Mouse (Mus musculus) E14TG2a.4 (cell line): ENCODE measurements around the gene Lrtm1.

Experiments
- H3K27me3 ChIP-seq: 2 replicates; pipeline ENCODE4 v1.6.1; 2014; ENCODE audit warnings: low read length, control low read depth; ENCODE audit not compliant: insufficient read depth
- H3K36me3 ChIP-seq: 2 replicates; pipeline ENCODE4 v1.6.1; 2014; ENCODE audit warnings: low read length, control low read depth; ENCODE audit not compliant: insufficient read depth
- H3K4me1 ChIP-seq: replicated peaks from 2 replicates; pipeline ENCODE4 v1.6.1; 2014; ENCODE audit warnings: low read depth, low read length, control low read depth
- H3K4me3 ChIP-seq: replicated peaks from 2 replicates; pipeline ENCODE4 v1.5.1; 2014; ENCODE audit warnings: mild to moderate bottlenecking, low read length
- H3K9me3 ChIP-seq: 2 replicates; pipeline ENCODE4 v1.6.1; 2014; ENCODE audit warnings: low read length, control low read depth
- CTCF ChIP-seq: conservative IDR thresholded peaks from 2 replicates; pipeline ENCODE4 v1.5.1; 2014; ENCODE audit warnings: low read length
- NANOG ChIP-seq: IDR thresholded peaks from 2 replicates; pipeline ENCODE4 v1.6.1; 2014; ENCODE audit warnings: borderline replicate concordance, low read length, mixed read lengths
- POU5F1 ChIP-seq: IDR thresholded peaks from 2 replicates; pipeline ENCODE4 v1.6.1; 2014; ENCODE audit warnings: low read length, borderline replicate concordance

The Lrtm1 gene

GRCm38 (mm10) chr14:29051951-29052835, 34.2 kb downstream of the Lrtm1 start:
- H3K4me3 ChIP-seq, result no peak overlapping the region
- no peak for TF ChIP-seq NANOG
- TF ChIP-seq POU5F1, result no peak
- TF ChIP-seq CTCF, result no peak
- H3K36me3 ChIP-seq, result no peaks in the 10 kb centered on the region
- no peaks in the 10 kb centered on the region for H3K27me3 ChIP-seq
- H3K9me3 ChIP-seq, result no peaks in the 10 kb centered on the region
- 0 out of 2 replicates have a peak, but pooled peaks cover 4% of the 10 kb centered on the region for H3K4me1 ChIP-seq

- Histone ChIP-seq H3K36me3 (no peaks in the 10 kb centered on the region), H3K9me3 (no peaks in the 10 kb centered on the region), H3K27me3 (no peaks in the 10 kb centered on the region), H3K4me1 (no peaks in the 10 kb centered on the region), H3K4me3 (no peak overlapping the region)
- TF ChIP-seq CTCF (no peak), POU5F1 (no peak), NANOG (no peak)
Measured at GRCm38 (mm10) chr14:29060679-29061078, 42.7 kb downstream of the Lrtm1 start.

- H3K4me1 ChIP-seq, result no peaks in the 10 kb centered on the region
- H3K27me3 ChIP-seq, result no peaks in the 10 kb centered on the region
- H3K9me3 ChIP-seq, result no peaks in the 10 kb centered on the region
- TF ChIP-seq CTCF (no peak), POU5F1 (no peak), NANOG (no peak)
- H3K4me3 ChIP-seq, result no peak overlapping the region
- no peaks in the 10 kb centered on the region for H3K36me3 ChIP-seq
Measured at GRCm38 (mm10) chr14:29061491-29061890, 43.5 kb downstream of the Lrtm1 start.

GRCm38 (mm10) chr14:29062676-29063075, 44.7 kb downstream of the Lrtm1 start:
- no peak overlapping the region for H3K4me3 ChIP-seq
- no peaks in the 10 kb centered on the region for H3K4me1 ChIP-seq
- H3K36me3 ChIP-seq, result no peaks in the 10 kb centered on the region
- TF ChIP-seq CTCF, result no peak
- TF ChIP-seq NANOG, result no peak
- no peak for TF ChIP-seq POU5F1
- no peaks in the 10 kb centered on the region for H3K9me3 ChIP-seq
- H3K27me3 ChIP-seq, result no peaks in the 10 kb centered on the region

GRCm38 (mm10) chr14:29073747-29074146, 55.7 kb downstream of the Lrtm1 start:
- no peak for TF ChIP-seq CTCF
- no peak for TF ChIP-seq POU5F1
- TF ChIP-seq NANOG, result no peak
- Histone ChIP-seq H3K27me3 (no peaks in the 10 kb centered on the region), H3K36me3 (no peaks in the 10 kb centered on the region), H3K9me3 (no peaks in the 10 kb centered on the region; the same call in 1 of the 2 replicates), H3K4me1 (no peaks in the 10 kb centered on the region), H3K4me3 (no peak overlapping the region)

GRCm38 (mm10) chr14:29077418-29077817, 59.4 kb downstream of the Lrtm1 start:
- H3K36me3 ChIP-seq, result no peaks in the 10 kb centered on the region
- TF ChIP-seq CTCF, result no peak
- TF ChIP-seq POU5F1, result no peak
- no peak for TF ChIP-seq NANOG
- H3K4me1 ChIP-seq, result no peaks in the 10 kb centered on the region
- H3K27me3 ChIP-seq, result no peaks in the 10 kb centered on the region
- no peak overlapping the region for H3K4me3 ChIP-seq
- no peaks in the 10 kb centered on the region; the same call in 1 of the 2 replicates for H3K9me3 ChIP-seq

GRCm38 (mm10) chr14:29080228-29080627, 62.2 kb downstream of the Lrtm1 start:
- Histone ChIP-seq H3K9me3 (no peaks in the 10 kb centered on the region), H3K4me1 (no peaks in the 10 kb centered on the region), H3K36me3 (no peaks in the 10 kb centered on the region), H3K27me3 (no peaks in the 10 kb centered on the region), H3K4me3 (no peak overlapping the region)
- no peak for TF ChIP-seq CTCF
- no peak for TF ChIP-seq NANOG
- no peak for TF ChIP-seq POU5F1

GRCm38 (mm10) chr14:29080630-29081029, 62.6 kb downstream of the Lrtm1 start:
- no peak for TF ChIP-seq NANOG
- TF ChIP-seq POU5F1, result no peak
- TF ChIP-seq CTCF, result no peak
- no peaks in the 10 kb centered on the region for H3K27me3 ChIP-seq
- H3K4me1 ChIP-seq, result no peaks in the 10 kb centered on the region
- H3K4me3 ChIP-seq, result no peak overlapping the region
- H3K9me3 ChIP-seq, result no peaks in the 10 kb centered on the region
- H3K36me3 ChIP-seq, result no peaks in the 10 kb centered on the region
